11 mouse cellular contexts compared by ENCODE assay signal in genomic region chr14:62416007-62416741, GRCm38 (mm10). TPM values are rescaled to one million over a fixed set of nuclear protein-coding genes. Genes with fewer than 3 reads are reported as not detected.
DNase-seq lines count a peak whose midpoint lies in the region; ATAC-seq and TF ChIP-seq lines count a peak whose summit lies in the region.
"Had no signal": no experiment of that assay in that cellular context is flagged by ENCODE, and none has a peak within 500 bp of the region (broad histone marks: within the 10 kb centered on the region; RNA-seq: fewer than 3 reads in every experiment).

No protein-coding gene starts in this region.

- 68% methylated on average over 7 of the region's 7 CpGs for WGBS in heart, embryonic 15.5 days
- WGBS in cerebellum, adult 2 months = 10% methylated on average over 7 of the region's 7 CpGs
- 19% methylated on average over 7 of the region's 7 CpGs for WGBS in hindbrain, embryonic 13.5 days
- WGBS in midbrain, embryonic 16.5 days = 24% methylated on average over 7 of the region's 7 CpGs
- 70% methylated on average over 7 of the region's 7 CpGs for WGBS in intestine, embryonic 15.5 days

- no peak for TF ChIP-seq CTCF in cerebellum, adult 2 months (IDR thresholded peaks at IDR 0.05; ENCODE audit: borderline replicate concordance, insufficient read depth, low read depth, low read length)

- intact Hi-C loops in heart, postnatal 10 days (cut with DNase I) = no loop called here

- TF ChIP-seq POLR2A in cerebellum, adult 2 months (IDR thresholded peaks at IDR 0.05; ENCODE audit: borderline replicate concordance, insufficient read depth, low read length) = no peak

- H3K9ac ChIP-seq in heart, embryonic 15.5 days = no peak overlapping the region
- H3K9ac ChIP-seq in hindbrain, embryonic 13.5 days = no peak overlapping the region
- H3K9ac ChIP-seq in midbrain, embryonic 16.5 days (ENCODE audit: low read depth, low read length) = no peak overlapping the region
- no peak overlapping the region for H3K9ac ChIP-seq in intestine, embryonic 15.5 days
- H3K9ac ChIP-seq: liver, embryonic 14.5 days had no signal

- H3K9me3 ChIP-seq in heart, embryonic 15.5 days (replicated peaks) = no peaks in the 10 kb centered on the region
- no peaks in the 10 kb centered on the region for H3K9me3 ChIP-seq in hindbrain, embryonic 13.5 days
- H3K9me3 ChIP-seq in midbrain, embryonic 16.5 days (replicated peaks; ENCODE audit: control insufficient read depth, low read length, poor library complexity, severe bottlenecking) = no peaks in the 10 kb centered on the region
- H3K9me3 ChIP-seq in intestine, embryonic 15.5 days = no peaks in the 10 kb centered on the region

- ATAC-seq in heart, embryonic 15.5 days (replicated peaks; ENCODE audit: insufficient number of reproducible peaks, insufficient read depth, low FRiP score, low read depth) = no peak
- peak; percentile 87 for ATAC-seq in hindbrain, embryonic 13.5 days (ENCODE audit: low FRiP score)
- ATAC-seq in midbrain, embryonic 16.5 days = peak; percentile 92
- ATAC-seq in monocyte, adult 5-6 weeks (replicated peaks; ENCODE audit: insufficient number of reproducible peaks, low FRiP score, low TSS enrichment, poor library complexity, severe bottlenecking) = no peak
- ATAC-seq in intestine, embryonic 15.5 days = no peak
- ATAC-seq: activated CD4-positive, CD25-positive, alpha-beta regulatory T cell, adult 4 months; intestine, postnatal 0 days had no signal

- H3K4me2 ChIP-seq in heart, embryonic 15.5 days = no peak overlapping the region
- H3K4me2 ChIP-seq in hindbrain, embryonic 13.5 days = no peak overlapping the region
- H3K4me2 ChIP-seq in midbrain, embryonic 16.5 days (ENCODE audit: low read length) = no peak overlapping the region
- no peak overlapping the region for H3K4me2 ChIP-seq in intestine, embryonic 15.5 days (replicated peaks)

- H3K27me3 ChIP-seq in heart, embryonic 15.5 days = no peaks in the 10 kb centered on the region
- no peaks in the 10 kb centered on the region for H3K27me3 ChIP-seq in cerebellum, adult 2 months (ENCODE audit: control insufficient read depth, insufficient read depth, low read length)
- no peaks in the 10 kb centered on the region for H3K27me3 ChIP-seq in hindbrain, embryonic 13.5 days
- no peaks in the 10 kb centered on the region for H3K27me3 ChIP-seq in midbrain, embryonic 16.5 days (ENCODE audit: control insufficient read depth, insufficient read depth, low read depth, low read length)
- peaks cover 2% of the 10 kb centered on the region; the same call in 1 of the 2 replicates for H3K27me3 ChIP-seq in intestine, embryonic 15.5 days (replicated peaks)

- no peak for DNase-seq in heart, postnatal 10 days
- DNase-seq in cerebellum, adult 2 months = peak; percentile 41 to 59
- DNase-seq in kidney, postnatal 25 days = no peak

- H3K4me1 ChIP-seq in heart, embryonic 15.5 days (replicated peaks) = peaks cover 16% of the 10 kb centered on the region
- peaks cover 14% of the 10 kb centered on the region for H3K4me1 ChIP-seq in cerebellum, adult 2 months (ENCODE audit: control insufficient read depth, insufficient read depth, low read length)
- H3K4me1 ChIP-seq in hindbrain, embryonic 13.5 days (replicated peaks) = peaks cover 22% of the 10 kb centered on the region
- H3K4me1 ChIP-seq in midbrain, embryonic 16.5 days (ENCODE audit: control insufficient read depth, insufficient read depth, low read length) = peaks cover 6% of the 10 kb centered on the region; the same call in 1 of the 2 replicates
- no peaks in the 10 kb centered on the region for H3K4me1 ChIP-seq in intestine, embryonic 15.5 days (replicated peaks)

- H3K4me3 ChIP-seq in heart, embryonic 15.5 days = no peak overlapping the region
- H3K4me3 ChIP-seq in cerebellum, adult 2 months (replicated peaks; ENCODE audit: insufficient read depth, low read depth, low read length) = no peak overlapping the region
- no peak overlapping the region for H3K4me3 ChIP-seq in hindbrain, embryonic 13.5 days
- H3K4me3 ChIP-seq in midbrain, embryonic 16.5 days (ENCODE audit: low read depth, low read length) = no peak overlapping the region
- H3K4me3 ChIP-seq in intestine, embryonic 15.5 days (replicated peaks) = no peak overlapping the region

- H3K27ac ChIP-seq in heart, embryonic 15.5 days = peak overlapping the region; percentile 56
- no peak overlapping the region for H3K27ac ChIP-seq in cerebellum, adult 2 months (ENCODE audit: insufficient read depth, low read length)
- peak overlapping the region; percentile 82 for H3K27ac ChIP-seq in hindbrain, embryonic 13.5 days
- H3K27ac ChIP-seq in midbrain, embryonic 16.5 days (ENCODE audit: low read length) = peak overlapping the region; percentile 70
- no peak overlapping the region for H3K27ac ChIP-seq in intestine, embryonic 15.5 days
- H3K27ac ChIP-seq: liver, embryonic 14.5 days had no signal

- no peaks in the 10 kb centered on the region for H3K36me3 ChIP-seq in heart, embryonic 15.5 days
- H3K36me3 ChIP-seq in hindbrain, embryonic 13.5 days = no peaks in the 10 kb centered on the region
- no peaks in the 10 kb centered on the region for H3K36me3 ChIP-seq in midbrain, embryonic 16.5 days (ENCODE audit: control insufficient read depth, insufficient read depth, low read length)
- H3K36me3 ChIP-seq in intestine, embryonic 15.5 days = no peaks in the 10 kb centered on the region

RNA-seq across cellular contexts. Expression of gene Gucy1b2, which starts 39.9 kb away (rescaled TPM):
- 0.21 and 0.28 TPM in 2 replicates for polyA plus RNA-seq in heart, embryonic 15.5 days (2015; fragmentation: Nextera tagmentation; extraction: Ambion mirVana)
- total RNA-seq in heart, postnatal 10 days (2021) = not detected
- 0.11 and 0.19 TPM in 2 replicates for polyA plus RNA-seq in cerebellum, adult 2 months (2012; rRNA removed)
- 0.58 and 0.75 TPM in 2 replicates for polyA plus RNA-seq in hindbrain, embryonic 13.5 days (2015; fragmentation: Nextera tagmentation; extraction: Ambion mirVana)
- 0.44 and 0.55 TPM in 2 replicates for polyA plus RNA-seq in midbrain, embryonic 16.5 days (2015; fragmentation: Nextera tagmentation; extraction: Ambion mirVana)
- total RNA-seq in monocyte, adult 5-6 weeks (2017) = not detected in 3 replicates
- polyA plus RNA-seq in intestine, embryonic 15.5 days (2015; fragmentation: Nextera tagmentation; extraction: Ambion mirVana) = not detected in 2 replicates
- polyA plus RNA-seq: activated CD4-positive, CD25-positive, alpha-beta regulatory T cell, adult 4 months; liver, embryonic 14.5 days had no signal

Comparison
In these comparisons a context has a peak if more than half of its experiments do, and no peak if none do; other contexts are left out.
1. ATAC-seq: peak in hindbrain, embryonic 13.5 days (single experiment) and midbrain, embryonic 16.5 days (single experiment); none in heart, embryonic 15.5 days (single experiment), monocyte, adult 5-6 weeks (single experiment) and intestine, embryonic 15.5 days (single experiment).
2. H3K27ac ChIP-seq: peak in heart, embryonic 15.5 days (single experiment), hindbrain, embryonic 13.5 days (single experiment) and midbrain, embryonic 16.5 days (single experiment); none in cerebellum, adult 2 months (single experiment) and intestine, embryonic 15.5 days (single experiment).
3. DNase-seq: peak in cerebellum, adult 2 months (2 of 2); none in heart, postnatal 10 days (0 of 2) and kidney, postnatal 25 days (0 of 2).